Mouse (Mus musculus) heart, embryonic 15.5 days (tissue): ENCODE measurements at regions not wholly inside any gene's neighbourhood (a gene's known extent, or its start where the extent isn't known, plus 50 kb on each side); places are given as distances from the start of the nearest gene placed in this dataset.

Experiments used
- ATAC-seq: fragments of 200-750 bp; cut with Nextera tagmentation; replicated peaks from 2 replicates; pipeline ENCODE4 v1.8.0; 2017; ENCODE audit warnings: low read depth, moderate TSS enrichment; ENCODE audit not compliant: insufficient number of reproducible peaks, insufficient read depth, low FRiP score
- H3K27ac ChIP-seq: fragments of 300-500 bp; sonication (generic); 2 replicates; pipeline ENCODE4 v1.5.1; 2015; ENCODE audit warnings: mild to moderate bottlenecking, inconsistent platforms
- H3K27me3 ChIP-seq: fragments of 300-500 bp; sonication (generic); 2 replicates; pipeline ENCODE4 v1.6.1; 2015; ENCODE audit warnings: inconsistent platforms
- H3K36me3 ChIP-seq: fragments of 300-500 bp; sonication (generic); 2 replicates; pipeline ENCODE4 v1.6.1; 2015; ENCODE audit warnings: mild to moderate bottlenecking, inconsistent platforms
- H3K4me1 ChIP-seq: fragments of 300-500 bp; sonication (generic); replicated peaks from 2 replicates; pipeline ENCODE4 v1.6.1; 2015; ENCODE audit warnings: inconsistent platforms
- H3K4me2 ChIP-seq: fragments of 300-500 bp; sonication (generic); 2 replicates; pipeline ENCODE4 v1.6.1; 2015; ENCODE audit warnings: inconsistent platforms, mild to moderate bottlenecking, moderate library complexity
- H3K4me3 ChIP-seq: fragments of 300-500 bp; sonication (generic); 2 replicates; pipeline ENCODE4 v1.5.1; 2015; ENCODE audit warnings: mild to moderate bottlenecking, inconsistent platforms
- H3K9ac ChIP-seq: fragments of 300-500 bp; sonication (generic); 2 replicates; pipeline ENCODE4 v1.6.1; 2015; ENCODE audit warnings: mild to moderate bottlenecking, inconsistent platforms
- H3K9me3 ChIP-seq: fragments of 300-500 bp; sonication (generic); replicated peaks from 2 replicates; pipeline ENCODE4 v1.6.1; 2016; ENCODE audit warnings: inconsistent platforms
- WGBS: fragments of 180-500 bp; shearing (Covaris S2); methylation state at CpG from one replicate; pipeline ENCODE4 v1.1.7; 2015; ENCODE audit warnings: mixed read lengths; 5-methylcytosine and 5-hydroxymethylcytosine counted together

GRCm38 (mm10) chr13:116003733-116004132, 305.8 kb downstream of the Isl1 start:
- Histone ChIP-seq H3K27ac (no peak overlapping the region), H3K4me2 (no peak overlapping the region), H3K4me1 (no peaks in the 10 kb centered on the region), H3K27me3 (no peaks in the 10 kb centered on the region), H3K9ac (no peak overlapping the region), H3K4me3 (no peak overlapping the region), H3K9me3 (no peaks in the 10 kb centered on the region), H3K36me3 (no peaks in the 10 kb centered on the region)
- WGBS: 53% methylated on average over 1 of the region's 1 CpGs
- no peak for ATAC-seq

- H3K36me3 ChIP-seq: no peaks in the 10 kb centered on the region
- 25% methylated on average over 4 of the region's 4 CpGs for WGBS
- ATAC-seq: no peak
These were observed 307.0 kb downstream of the Isl1 start for GRCm38 (mm10) chr13:116002391-116002899.

GRCm38 (mm10) chr13:115990591-115990990, 318.9 kb downstream of the Isl1 start:
- 75% methylated on average over 3 of the region's 3 CpGs for WGBS

More at GRCm38 (mm10) chr13:116002391-116002899, 307.0 kb downstream of the Isl1 start:
- Histone ChIP-seq H3K4me1 (no peaks in the 10 kb centered on the region), H3K4me3 (no peak overlapping the region), H3K27ac (no peak overlapping the region), H3K27me3 (no peaks in the 10 kb centered on the region), H3K9ac (no peak overlapping the region), H3K9me3 (no peaks in the 10 kb centered on the region), H3K4me2 (no peak overlapping the region)

DNA sequence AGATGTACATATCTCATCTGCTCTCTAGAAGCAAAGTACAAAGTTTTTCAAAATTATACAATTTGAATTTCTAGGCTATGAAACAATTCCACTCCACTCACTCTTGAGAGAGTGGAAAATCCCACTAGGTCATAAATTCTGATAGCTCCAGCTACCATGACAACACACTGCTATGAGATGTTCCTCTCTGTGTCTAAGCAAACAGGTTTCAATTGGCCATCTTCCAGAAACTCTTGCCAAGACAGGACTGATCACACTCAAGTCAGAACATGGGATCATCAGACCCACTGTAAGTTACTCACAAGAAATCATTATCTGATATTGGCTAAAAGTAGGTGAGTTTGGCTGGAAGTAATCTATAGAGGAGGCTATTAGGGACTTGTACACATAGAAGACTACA, 320.4 kb downstream of the Isl1 start:
- H3K27me3 ChIP-seq: no peaks in the 10 kb centered on the region
- H3K4me1 ChIP-seq: no peaks in the 10 kb centered on the region
- H3K9me3 ChIP-seq: no peaks in the 10 kb centered on the region
- no peak overlapping the region for H3K4me3 ChIP-seq
- no peak overlapping the region for H3K9ac ChIP-seq
- no peak overlapping the region for H3K4me2 ChIP-seq
- H3K36me3 ChIP-seq: no peaks in the 10 kb centered on the region
- no peak overlapping the region for H3K27ac ChIP-seq
- ATAC-seq: no peak

More at GRCm38 (mm10) chr13:115990591-115990990, 318.9 kb downstream of the Isl1 start:
- H3K27me3 ChIP-seq: no peaks in the 10 kb centered on the region
- no peak overlapping the region for H3K9ac ChIP-seq
- no peaks in the 10 kb centered on the region for H3K9me3 ChIP-seq
- no peak overlapping the region for H3K4me2 ChIP-seq
- H3K27ac ChIP-seq: no peak overlapping the region
- ATAC-seq: no peak
- no peaks in the 10 kb centered on the region for H3K36me3 ChIP-seq
- H3K4me1 ChIP-seq: no peaks in the 10 kb centered on the region
- H3K4me3 ChIP-seq: no peak overlapping the region

- H3K27ac ChIP-seq: no peak overlapping the region
- no peaks in the 10 kb centered on the region for H3K9me3 ChIP-seq
- WGBS: 88% methylated on average over 2 of the region's 2 CpGs
- H3K4me3 ChIP-seq: no peak overlapping the region
- no peaks in the 10 kb centered on the region for H3K4me1 ChIP-seq
- no peaks in the 10 kb centered on the region for H3K27me3 ChIP-seq
- no peak overlapping the region for H3K9ac ChIP-seq
- ATAC-seq: no peak
- H3K36me3 ChIP-seq: no peaks in the 10 kb centered on the region
- no peak overlapping the region for H3K4me2 ChIP-seq
These were observed 323.2 kb downstream of the Isl1 start for GRCm38 (mm10) chr13:115986282-115986681.

- 84% methylated on average over 3 of the region's 3 CpGs for WGBS
- ATAC-seq: no peak
These were observed 323.8 kb downstream of the Isl1 start for GRCm38 (mm10) chr13:115985715-115986114.

GRCm38 (mm10) chr13:115977890-115978203, 331.6 kb downstream of the Isl1 start:
- Histone ChIP-seq H3K9ac (no peak overlapping the region), H3K27ac (no peak overlapping the region), H3K36me3 (no peaks in the 10 kb centered on the region), H3K4me1 (no peaks in the 10 kb centered on the region), H3K9me3 (no peaks in the 10 kb centered on the region), H3K4me2 (no peak overlapping the region), H3K4me3 (no peak overlapping the region), H3K27me3 (no peaks in the 10 kb centered on the region)
- WGBS: 37% methylated on average over 3 of the region's 3 CpGs
- ATAC-seq: no peak

More at GRCm38 (mm10) chr13:115985715-115986114, 323.8 kb downstream of the Isl1 start:
- Histone ChIP-seq H3K4me3 (no peak overlapping the region), H3K27me3 (no peaks in the 10 kb centered on the region), H3K4me1 (no peaks in the 10 kb centered on the region), H3K4me2 (no peak overlapping the region), H3K27ac (no peak overlapping the region), H3K9me3 (no peaks in the 10 kb centered on the region), H3K9ac (no peak overlapping the region), H3K36me3 (no peaks in the 10 kb centered on the region)

DNA sequence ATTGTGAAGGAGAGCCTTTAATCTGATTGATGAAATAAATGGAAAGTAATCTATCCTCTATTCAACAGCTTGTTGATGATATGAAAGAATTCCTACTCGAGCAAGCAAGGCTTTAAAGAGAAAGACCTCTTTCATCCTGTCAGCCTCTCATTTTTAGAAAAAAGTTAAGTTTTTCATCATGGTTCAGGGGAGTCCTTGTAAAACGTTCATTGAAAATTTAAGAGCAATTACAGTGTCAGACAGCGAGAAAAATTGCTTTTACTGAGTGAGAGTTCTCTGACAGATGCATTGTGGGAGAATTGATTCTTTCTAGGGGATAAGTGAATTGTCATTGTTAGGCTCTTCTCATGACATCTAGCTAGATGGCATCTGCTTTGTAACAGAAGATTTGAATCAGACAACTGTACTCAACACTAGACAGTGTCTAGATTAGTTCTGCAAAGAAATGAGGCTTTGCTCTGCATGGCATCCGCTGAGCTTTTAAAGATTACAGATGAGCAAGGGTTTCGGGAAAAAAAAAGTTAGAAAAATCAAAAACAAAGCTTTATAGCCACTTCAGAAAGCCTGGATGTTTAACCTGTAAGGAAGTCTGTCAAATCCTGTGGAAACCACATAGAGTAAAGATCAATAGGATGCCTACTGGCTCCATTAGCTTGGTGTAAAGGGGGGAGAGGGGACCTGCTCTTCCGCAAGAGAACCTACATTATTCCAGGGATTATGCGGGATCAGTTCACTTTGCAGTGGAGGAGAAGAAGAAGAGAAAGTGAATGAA, 332.2 kb downstream of the Isl1 start:
- Histone ChIP-seq H3K4me2 (no peak overlapping the region), H3K36me3 (no peaks in the 10 kb centered on the region), H3K27me3 (no peaks in the 10 kb centered on the region), H3K27ac (no peak overlapping the region), H3K9me3 (no peaks in the 10 kb centered on the region), H3K4me1 (no peaks in the 10 kb centered on the region), H3K9ac (no peak overlapping the region), H3K4me3 (no peak overlapping the region)
- 54% methylated on average over 7 of the region's 7 CpGs for WGBS
- ATAC-seq: no peak
